Mouse (Mus musculus) hindbrain, postnatal 0 days (tissue): ENCODE measurements around the gene Fads6. TPM values are rescaled to one million over a fixed set of nuclear protein-coding genes. Genes with fewer than 3 reads are reported as not detected.

Experiments used
- ATAC-seq: fragments of 200-750 bp; cut with Nextera tagmentation; 2 replicates; pipeline ENCODE4 v1.8.0; 2017; ENCODE audit warnings: mild to moderate bottlenecking, moderate TSS enrichment, moderate library complexity
- DNase-seq: peaks from one replicate; pipeline ENCODE4 v3.0.0-alpha.2; 2015; ENCODE audit warnings: low spot score
- H3K27ac ChIP-seq: fragments of 300-500 bp; sonication (generic); 2 replicates; pipeline ENCODE4 v1.5.1; 2014; ENCODE audit warnings: mild to moderate bottlenecking
- H3K27me3 ChIP-seq: fragments of 300-500 bp; sonication (generic); 2 replicates; pipeline ENCODE4 v1.6.1; 2014; ENCODE audit warnings: low read length, mixed read lengths; ENCODE audit not compliant: insufficient read depth
- H3K36me3 ChIP-seq: fragments of 300-500 bp; sonication (generic); 2 replicates; pipeline ENCODE4 v1.6.1; 2014; ENCODE audit warnings: low read length, mixed read lengths; ENCODE audit not compliant: insufficient read depth
- H3K4me1 ChIP-seq: fragments of 300-500 bp; sonication (generic); 2 replicates; pipeline ENCODE4 v1.6.1; 2014; ENCODE audit warnings: antibody characterized with exemption, low read length, mixed read lengths; ENCODE audit not compliant: insufficient read depth
- H3K4me2 ChIP-seq: fragments of 300-500 bp; sonication (generic); 2 replicates; pipeline ENCODE4 v1.6.1; 2014; ENCODE audit warnings: low read depth, mild to moderate bottlenecking, low read length, moderate library complexity, mixed read lengths
- H3K4me3 ChIP-seq: fragments of 300-500 bp; sonication (generic); 2 replicates; pipeline ENCODE4 v1.5.1; 2014; ENCODE audit warnings: low read length
- H3K9ac ChIP-seq: fragments of 300-500 bp; sonication (generic); replicated peaks from 2 replicates; pipeline ENCODE4 v1.6.1; 2014; ENCODE audit warnings: mild to moderate bottlenecking, low read length, moderate library complexity, mixed read lengths
- H3K9me3 ChIP-seq: fragments of 300-500 bp; sonication (generic); 2 replicates; pipeline ENCODE4 v1.6.1; 2016; ENCODE audit warnings: low read length, mixed read lengths
- CTCF ChIP-seq: IDR thresholded peaks from 2 replicates; pipeline ENCODE4 v1.5.1; 2016; ENCODE audit warnings: antibody characterized with exemption, control low read depth, low read depth
- WGBS: fragments of 180-500 bp; shearing (Covaris S2); extraction: QIAGEN DNeasy Blood & Tissue Kit; methylation state at CpG from one replicate; pipeline ENCODE4 v1.1.7; 2014; 5-methylcytosine and 5-hydroxymethylcytosine counted together
- polyA plus RNA-seq: library from polyadenylated mRNA; unstranded; fragments of >200 nt; fragmentation: Nextera tagmentation; extraction: Ambion mirVana; gene quantifications from 2 replicates; pipeline ENCODE4 v1.2.1, GENCODE M21; 2015
- total RNA-seq: library from RNA; depleted of rRNA; stranded (reverse); fragments of >200 nt; gene quantifications from 2 replicates; pipeline ENCODE4 v1.2.3, GENCODE M21; 2014

The Fads6 gene
- total and polyA plus RNA-seq, 2 experiments from 2014 or later, result 1.8 to 10.8 TPM

DNA sequence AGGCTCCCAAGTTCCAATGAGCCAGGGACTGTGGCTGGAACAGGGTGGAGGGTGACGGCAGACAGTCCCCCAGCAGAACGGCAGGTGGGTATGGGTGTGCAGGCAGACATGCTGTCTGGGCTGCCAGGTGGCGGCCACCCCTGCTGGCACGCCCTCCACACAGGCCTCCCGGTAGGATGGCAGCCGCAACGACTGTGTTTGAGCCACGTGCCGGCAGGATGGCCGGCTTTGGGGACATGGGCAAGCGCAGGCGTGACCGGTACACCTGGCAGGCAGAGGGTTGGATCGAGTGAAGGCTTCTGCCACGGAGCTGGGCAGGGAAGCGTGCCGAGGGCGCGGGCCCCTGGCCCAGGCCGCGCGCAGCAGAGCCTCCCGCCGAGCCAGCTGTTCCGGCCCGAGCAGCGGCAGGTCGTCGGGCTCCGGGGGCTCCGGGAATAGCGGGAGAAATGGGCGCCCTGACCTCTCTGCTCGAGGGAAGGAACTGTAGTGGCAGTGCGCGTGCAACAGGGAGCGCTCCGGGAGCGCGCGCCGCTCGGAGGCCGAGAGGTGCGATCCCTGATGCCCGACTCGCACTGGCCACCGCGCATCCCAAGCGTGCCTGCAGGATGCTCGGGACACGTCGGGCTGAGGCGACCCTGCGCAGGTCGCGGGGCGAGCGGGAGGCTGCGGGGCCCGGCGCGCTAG lies 47.6 kb downstream of the Fads6 start:
- 0 out of 2 replicates have a peak, but pooled peaks have one; percentile 6 for ATAC-seq

DNA sequence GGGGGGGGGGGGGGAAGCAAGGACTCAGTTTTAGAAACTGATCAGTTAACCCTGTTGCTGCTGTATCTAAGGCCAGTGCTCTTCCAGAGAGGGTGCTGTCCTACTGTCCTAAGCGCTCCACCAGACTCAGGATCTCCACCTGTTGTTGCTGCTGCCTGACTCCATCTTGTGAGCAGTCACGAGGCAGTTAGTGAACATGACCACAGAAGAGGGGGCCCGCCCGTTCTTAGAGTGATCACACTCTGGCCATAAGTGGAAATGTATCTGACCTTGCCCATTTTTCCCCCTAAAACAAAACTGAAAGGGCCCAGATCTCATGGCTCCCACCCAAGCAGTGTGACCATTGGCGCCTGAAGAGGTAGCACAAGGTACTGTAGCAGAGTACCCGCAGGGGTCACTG lies 49.5 kb downstream of the Fads6 start:
- DNase-seq (no peak), ATAC-seq (no peak)
- 64% methylated on average over 6 of the region's 6 CpGs for WGBS
- Histone ChIP-seq H3K36me3 (peaks cover 3% of the 10 kb centered on the region; the same call in 1 of the 2 replicates), H3K4me2 (no peak overlapping the region), H3K9me3 (no peaks in the 10 kb centered on the region), H3K27me3 (peaks cover 19% of the 10 kb centered on the region), H3K4me1 (0 out of 2 replicates have a peak, but pooled peaks cover 14% of the 10 kb centered on the region), H3K9ac (no peak overlapping the region), H3K4me3 (no peak overlapping the region), H3K27ac (no peak overlapping the region)
- no peak for TF ChIP-seq CTCF

More for the DNA sequence above, 47.6 kb downstream of the Fads6 start:
- 2% methylated on average over 58 of the region's 63 CpGs for WGBS
- Histone ChIP-seq H3K27ac (no peak overlapping the region), H3K9ac (peak overlapping the region; percentile 40), H3K4me2 (peak overlapping the region; percentile 70), H3K27me3 (peaks cover 19% of the 10 kb centered on the region), H3K9me3 (no peaks in the 10 kb centered on the region), H3K4me3 (peak overlapping the region; percentile 39), H3K4me1 (0 out of 2 replicates have a peak, but pooled peaks cover 14% of the 10 kb centered on the region), H3K36me3 (peaks cover 3% of the 10 kb centered on the region; the same call in 1 of the 2 replicates)
- peak; percentile 42 for DNase-seq
- peak; percentile 40; the same call in 1 of the 2 replicates for TF ChIP-seq CTCF

DNA sequence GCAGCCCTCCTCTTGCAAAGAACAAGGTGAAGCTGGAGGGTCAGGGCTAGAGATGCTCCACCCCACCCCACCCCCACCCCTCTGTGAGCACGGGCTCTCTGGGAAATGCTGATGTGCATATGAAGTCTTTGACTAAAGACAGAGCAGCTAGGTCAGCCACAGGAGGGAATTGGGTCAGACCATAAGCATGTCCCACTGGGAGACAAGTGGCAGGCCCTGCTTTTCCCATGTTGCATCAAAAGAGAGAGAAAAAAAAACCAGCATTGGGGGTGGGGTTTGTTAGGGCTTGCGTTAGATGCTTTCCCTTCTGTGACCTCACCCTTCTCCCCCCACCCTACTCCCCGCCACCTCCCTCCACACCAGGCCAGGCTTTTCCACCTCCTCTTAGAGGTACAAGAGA lies 50.2 kb downstream of the Fads6 start:
- 23% methylated on average over 3 of the region's 3 CpGs for WGBS
- Histone ChIP-seq H3K4me1 (0 out of 2 replicates have a peak, but pooled peaks cover 14% of the 10 kb centered on the region), H3K27me3 (peaks cover 19% of the 10 kb centered on the region), H3K4me3 (no peak overlapping the region), H3K4me2 (no peak overlapping the region), H3K9ac (no peak overlapping the region), H3K9me3 (no peaks in the 10 kb centered on the region), H3K27ac (no peak overlapping the region), H3K36me3 (peaks cover 3% of the 10 kb centered on the region; the same call in 1 of the 2 replicates)
- no peak for TF ChIP-seq CTCF
- DNase-seq, result no peak
- ATAC-seq, result no peak

DNA sequence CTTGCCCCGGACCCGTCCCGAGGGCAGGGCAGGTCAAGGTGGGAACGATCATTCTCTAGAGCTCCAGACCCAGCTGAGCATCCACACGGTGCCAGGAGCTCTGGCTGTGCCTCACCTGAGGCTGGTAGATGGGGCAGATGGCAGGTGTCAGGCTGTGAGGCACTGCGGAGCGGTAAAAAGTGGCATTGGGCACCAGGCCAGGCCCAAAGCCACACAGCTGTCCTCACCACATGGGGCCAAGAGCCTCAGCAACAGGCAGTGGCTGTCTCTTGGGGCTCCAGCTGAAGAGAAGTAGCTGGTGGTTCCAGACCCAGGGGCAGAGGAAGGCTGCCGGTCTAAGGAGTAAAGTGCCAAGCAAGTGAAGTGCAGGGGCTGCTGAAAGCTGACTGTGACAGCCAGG lies 51.1 kb downstream of the Fads6 start:
- 45% methylated on average over 8 of the region's 8 CpGs for WGBS
- no peaks in the 10 kb centered on the region for H3K9me3 ChIP-seq
- peaks cover 3% of the 10 kb centered on the region; the same call in 1 of the 2 replicates for H3K36me3 ChIP-seq
- H3K27ac ChIP-seq, result no peak overlapping the region
- H3K4me1 ChIP-seq, result 0 out of 2 replicates have a peak, but pooled peaks cover 14% of the 10 kb centered on the region
- no peak overlapping the region for H3K9ac ChIP-seq
- H3K4me3 ChIP-seq, result no peak overlapping the region
- H3K27me3 ChIP-seq, result peaks cover 19% of the 10 kb centered on the region
- DNase-seq (no peak), ATAC-seq (no peak)
- H3K4me2 ChIP-seq, result no peak overlapping the region
- TF ChIP-seq CTCF, result no peak

DNA sequence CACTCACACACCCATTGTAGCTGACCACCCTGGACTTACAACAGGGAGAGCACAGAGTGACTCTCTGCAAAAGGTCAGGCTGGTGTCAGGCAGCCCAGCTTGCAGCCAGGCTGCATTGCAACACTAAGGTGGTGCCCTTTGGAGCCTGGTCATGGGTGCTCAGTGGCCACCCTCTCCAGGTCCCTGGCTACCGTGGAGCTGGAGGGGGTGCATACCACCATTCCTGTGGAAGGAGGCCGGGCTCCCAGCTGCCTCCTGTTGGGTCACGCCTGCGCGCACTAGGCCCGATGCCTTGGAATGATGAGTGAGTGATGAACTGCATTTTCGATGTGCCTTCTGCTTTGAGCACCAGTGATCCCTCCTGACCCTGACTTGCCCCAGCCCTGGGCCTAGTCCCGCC lies 52.6 kb downstream of the Fads6 start:
- Histone ChIP-seq H3K36me3 (peaks cover 3% of the 10 kb centered on the region; the same call in 1 of the 2 replicates), H3K4me2 (no peak overlapping the region), H3K27me3 (peaks cover 15% of the 10 kb centered on the region), H3K9me3 (no peaks in the 10 kb centered on the region), H3K4me1 (0 out of 2 replicates have a peak, but pooled peaks cover 7% of the 10 kb centered on the region), H3K9ac (no peak overlapping the region), H3K27ac (no peak overlapping the region), H3K4me3 (no peak overlapping the region)
- ATAC-seq (no peak), DNase-seq (no peak)
- WGBS, result 85% methylated on average over 8 of the region's 8 CpGs
- TF ChIP-seq CTCF, result no peak

DNA sequence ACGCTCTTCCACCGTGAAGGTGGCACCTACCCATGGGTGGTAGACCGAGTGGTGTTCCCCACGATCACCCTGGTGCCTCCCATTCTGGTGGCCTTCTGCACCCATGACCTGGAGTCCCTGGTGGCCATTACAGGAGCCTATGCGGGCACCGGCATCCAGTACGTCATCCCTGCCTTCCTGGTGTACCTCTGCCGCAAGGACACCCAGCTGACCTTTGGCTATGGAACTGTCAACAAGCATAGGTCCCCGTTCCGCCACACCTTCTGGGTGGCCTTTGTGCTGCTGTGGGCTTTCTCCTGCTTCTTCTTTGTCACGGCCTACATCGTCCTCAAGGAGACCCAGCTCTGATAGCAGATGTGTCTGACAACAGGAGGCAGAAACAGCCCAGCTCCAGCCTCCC lies 53.7 kb downstream of the Fads6 start:
- WGBS, result 92% methylated on average over 12 of the region's 12 CpGs
- Histone ChIP-seq H3K4me3 (no peak overlapping the region), H3K36me3 (peaks cover 3% of the 10 kb centered on the region; the same call in 1 of the 2 replicates), H3K4me2 (no peak overlapping the region), H3K27ac (no peak overlapping the region), H3K27me3 (peaks cover 4% of the 10 kb centered on the region; the same call in 1 of the 2 replicates), H3K4me1 (0 out of 2 replicates have a peak, but pooled peaks cover 7% of the 10 kb centered on the region), H3K9ac (no peak overlapping the region), H3K9me3 (no peaks in the 10 kb centered on the region)
- ATAC-seq (no peak), DNase-seq (no peak)
- TF ChIP-seq CTCF, result no peak

DNA sequence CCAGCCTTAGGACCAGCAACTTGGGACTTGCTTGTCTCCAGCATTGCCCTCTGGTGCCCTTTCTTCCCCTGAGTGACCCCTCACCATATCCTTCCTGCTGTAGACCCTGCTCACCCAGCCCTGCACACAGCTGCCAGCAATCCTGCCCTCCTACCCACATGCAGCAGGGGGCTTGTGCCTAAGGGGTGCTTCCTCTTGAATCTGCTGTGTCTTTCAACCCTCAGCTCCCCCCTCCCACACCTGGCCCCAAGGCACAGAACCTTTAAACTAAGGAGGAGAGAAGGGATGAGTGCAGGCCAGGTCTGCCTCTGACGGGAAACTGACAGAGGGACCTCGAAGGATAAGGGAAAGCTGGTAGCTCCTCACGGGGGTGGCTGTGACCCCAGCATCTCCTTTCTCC lies 54.7 kb downstream of the Fads6 start:
- DNase-seq, result no peak
- ATAC-seq, result no peak
- H3K4me1 ChIP-seq, result 0 out of 2 replicates have a peak, but pooled peaks cover 7% of the 10 kb centered on the region
- H3K36me3 ChIP-seq, result peaks cover 3% of the 10 kb centered on the region; the same call in 1 of the 2 replicates
- no peak overlapping the region for H3K9ac ChIP-seq
- no peaks in the 10 kb centered on the region for H3K27me3 ChIP-seq
- H3K4me2 ChIP-seq, result no peak overlapping the region
- H3K4me3 ChIP-seq, result no peak overlapping the region
- no peaks in the 10 kb centered on the region for H3K9me3 ChIP-seq
- 88% methylated on average over 3 of the region's 3 CpGs for WGBS
- no peak overlapping the region for H3K27ac ChIP-seq
- no peak for TF ChIP-seq CTCF
